Mouse (Mus musculus): ENCODE measurements at regions not wholly inside any gene's neighbourhood (a gene's known extent, or its start where the extent isn't known, plus 50 kb on each side); places are given as distances from the start of the nearest gene placed in this dataset.

- TF ChIP-seq CTCF (IDR thresholded peaks at IDR 0.05; ENCODE audit: extremely low read depth, insufficient read depth, insufficient read length, insufficient replicate concordance), result no peak
- no peak for TF ChIP-seq POLR2A (IDR thresholded peaks at IDR 0.05; ENCODE audit: low read depth, low read length)
These were observed 80.2 kb downstream of the Kctd12 start for GRCm38 (mm10) chr14:102902236-102902635.
